Mouse (Mus musculus) limb, embryonic 15.5 days (tissue): ENCODE measurements at regions not wholly inside any gene's neighbourhood (a gene's known extent, or its start where the extent isn't known, plus 50 kb on each side); places are given as distances from the start of the nearest gene placed in this dataset.

Experiments used
- ATAC-seq: fragments of 200-750 bp; cut with Nextera tagmentation; 2 replicates; pipeline ENCODE4 v1.8.0; 2017; ENCODE audit warnings: low read depth, moderate TSS enrichment; ENCODE audit not compliant: insufficient number of reproducible peaks, low FRiP score, low TSS enrichment
- H3K27ac ChIP-seq: fragments of 300-500 bp; sonication (generic); 2 replicates; pipeline ENCODE4 v1.5.1; 2015; ENCODE audit warnings: moderate library complexity, mild to moderate bottlenecking, inconsistent platforms
- H3K27me3 ChIP-seq: fragments of 300-500 bp; sonication (generic); 2 replicates; pipeline ENCODE4 v1.6.1; 2015; ENCODE audit warnings: inconsistent platforms
- H3K36me3 ChIP-seq: fragments of 300-500 bp; sonication (generic); 2 replicates; pipeline ENCODE4 v1.6.1; 2015; ENCODE audit warnings: inconsistent platforms
- H3K4me1 ChIP-seq: fragments of 300-500 bp; sonication (generic); 2 replicates; pipeline ENCODE4 v1.6.1; 2015; ENCODE audit warnings: inconsistent platforms
- H3K4me2 ChIP-seq: fragments of 300-500 bp; sonication (generic); 2 replicates; pipeline ENCODE4 v1.6.1; 2015; ENCODE audit warnings: mild to moderate bottlenecking, inconsistent platforms
- H3K4me3 ChIP-seq: fragments of 300-500 bp; sonication (generic); 2 replicates; pipeline ENCODE4 v1.5.1; 2015; ENCODE audit warnings: mild to moderate bottlenecking, inconsistent platforms
- H3K9ac ChIP-seq: fragments of 300-500 bp; sonication (generic); 2 replicates; pipeline ENCODE4 v1.6.1; 2015; ENCODE audit warnings: inconsistent platforms
- H3K9me3 ChIP-seq: fragments of 300-500 bp; sonication (generic); 2 replicates; pipeline ENCODE4 v1.6.1; 2016; ENCODE audit warnings: inconsistent platforms
- WGBS: fragments of 180-500 bp; shearing (Covaris S2); methylation state at CpG from one replicate; pipeline ENCODE4 v1.1.7; 2015; 5-methylcytosine and 5-hydroxymethylcytosine counted together

GRCm38 (mm10) chr1:119251741-119252140 is 170.3 kb downstream of the Inhbb start:
- Histone ChIP-seq H3K36me3 (no peaks in the 10 kb centered on the region), H3K27ac (no peak overlapping the region), H3K27me3 (no peaks in the 10 kb centered on the region), H3K4me3 (no peak overlapping the region), H3K4me2 (no peak overlapping the region), H3K9me3 (no peaks in the 10 kb centered on the region), H3K9ac (no peak overlapping the region), H3K4me1 (0 out of 2 replicates have a peak, but pooled peaks cover 2% of the 10 kb centered on the region)
- 88% methylated on average over 5 of the region's 5 CpGs for WGBS
- ATAC-seq, result no peak

- Histone ChIP-seq H3K36me3 (no peaks in the 10 kb centered on the region), H3K27me3 (no peaks in the 10 kb centered on the region), H3K4me3 (no peak overlapping the region), H3K9me3 (no peaks in the 10 kb centered on the region), H3K4me2 (no peak overlapping the region), H3K27ac (no peak overlapping the region), H3K4me1 (0 out of 2 replicates have a peak, but pooled peaks cover 2% of the 10 kb centered on the region), H3K9ac (no peak overlapping the region)
- no peak for ATAC-seq
- 89% methylated on average over 5 of the region's 5 CpGs for WGBS
Observed at GRCm38 (mm10) chr1:119248776-119249495, 173.1 kb downstream of the Inhbb start.

GRCm38 (mm10) chr1:119247117-119247516 is 174.9 kb downstream of the Inhbb start:
- Histone ChIP-seq H3K4me1 (no peaks in the 10 kb centered on the region), H3K36me3 (no peaks in the 10 kb centered on the region), H3K9ac (no peak overlapping the region), H3K4me2 (no peak overlapping the region), H3K27me3 (no peaks in the 10 kb centered on the region), H3K9me3 (no peaks in the 10 kb centered on the region), H3K4me3 (no peak overlapping the region), H3K27ac (no peak overlapping the region)
- ATAC-seq, result no peak
- WGBS, result 63% methylated on average over 3 of the region's 3 CpGs

- Histone ChIP-seq H3K4me2 (no peak overlapping the region), H3K27me3 (no peaks in the 10 kb centered on the region), H3K4me1 (no peaks in the 10 kb centered on the region), H3K4me3 (no peak overlapping the region), H3K27ac (no peak overlapping the region), H3K9ac (no peak overlapping the region), H3K9me3 (no peaks in the 10 kb centered on the region), H3K36me3 (no peaks in the 10 kb centered on the region)
- no peak for ATAC-seq
- WGBS, result 48% methylated on average over 10 of the region's 10 CpGs
Observed at GRCm38 (mm10) chr1:119238463-119238862, 183.6 kb downstream of the Inhbb start.

- H3K27ac ChIP-seq, result no peak overlapping the region
- H3K4me2 ChIP-seq, result no peak overlapping the region
- no peak for ATAC-seq
- H3K9me3 ChIP-seq, result no peaks in the 10 kb centered on the region
- no peaks in the 10 kb centered on the region for H3K36me3 ChIP-seq
- no peaks in the 10 kb centered on the region for H3K4me1 ChIP-seq
- no peak overlapping the region for H3K4me3 ChIP-seq
- H3K9ac ChIP-seq, result no peak overlapping the region
- H3K27me3 ChIP-seq, result no peaks in the 10 kb centered on the region
- 21% methylated on average over 3 of the region's 3 CpGs for WGBS
Observed at GRCm38 (mm10) chr1:119236787-119237186, 183.4 kb upstream of the Gli2 start.

- Histone ChIP-seq H3K4me3 (no peak overlapping the region), H3K36me3 (no peaks in the 10 kb centered on the region), H3K9me3 (no peaks in the 10 kb centered on the region), H3K4me1 (no peaks in the 10 kb centered on the region), H3K4me2 (no peak overlapping the region), H3K27ac (no peak overlapping the region), H3K27me3 (no peaks in the 10 kb centered on the region), H3K9ac (no peak overlapping the region)
- WGBS, result 70% methylated on average over 9 of the region's 9 CpGs
- ATAC-seq, result 0 out of 2 replicates have a peak, but pooled peaks have one; percentile 31
Observed at GRCm38 (mm10) chr1:119234449-119234848, 181.0 kb upstream of the Gli2 start.

GRCm38 (mm10) chr1:119226996-119227395 is 173.6 kb upstream of the Gli2 start:
- Histone ChIP-seq H3K9me3 (no peaks in the 10 kb centered on the region), H3K4me3 (no peak overlapping the region), H3K4me1 (no peaks in the 10 kb centered on the region), H3K9ac (no peak overlapping the region), H3K27me3 (no peaks in the 10 kb centered on the region), H3K4me2 (no peak overlapping the region), H3K36me3 (no peaks in the 10 kb centered on the region), H3K27ac (no peak overlapping the region)
- 65% methylated on average over 2 of the region's 2 CpGs for WGBS
- ATAC-seq, result no peak

GRCm38 (mm10) chr1:119223876-119224275 is 170.5 kb upstream of the Gli2 start:
- Histone ChIP-seq H3K4me1 (no peaks in the 10 kb centered on the region), H3K4me2 (no peak overlapping the region), H3K27ac (no peak overlapping the region), H3K9me3 (no peaks in the 10 kb centered on the region), H3K9ac (no peak overlapping the region), H3K27me3 (no peaks in the 10 kb centered on the region), H3K4me3 (no peak overlapping the region), H3K36me3 (no peaks in the 10 kb centered on the region)
- WGBS, result 88% methylated on average over 8 of the region's 8 CpGs
- ATAC-seq, result no peak

- no peak overlapping the region for H3K4me2 ChIP-seq
- no peak overlapping the region for H3K4me3 ChIP-seq
- H3K27ac ChIP-seq, result no peak overlapping the region
- H3K9ac ChIP-seq, result no peak overlapping the region
- H3K36me3 ChIP-seq, result no peaks in the 10 kb centered on the region
- ATAC-seq, result no peak
- WGBS, result 75% methylated on average over 6 of the region's 6 CpGs
- no peaks in the 10 kb centered on the region for H3K4me1 ChIP-seq
- no peaks in the 10 kb centered on the region for H3K27me3 ChIP-seq
- H3K9me3 ChIP-seq, result no peaks in the 10 kb centered on the region
Observed at GRCm38 (mm10) chr1:119221901-119222300, 168.5 kb upstream of the Gli2 start.

- H3K9ac ChIP-seq, result no peak overlapping the region
- no peak for ATAC-seq
- no peaks in the 10 kb centered on the region for H3K36me3 ChIP-seq
- no peaks in the 10 kb centered on the region for H3K4me1 ChIP-seq
- H3K4me3 ChIP-seq, result no peak overlapping the region
- no peak overlapping the region for H3K4me2 ChIP-seq
- no peaks in the 10 kb centered on the region for H3K9me3 ChIP-seq
- WGBS, result 80% methylated on average over 7 of the region's 7 CpGs
- no peaks in the 10 kb centered on the region for H3K27me3 ChIP-seq
- H3K27ac ChIP-seq, result no peak overlapping the region
Observed at GRCm38 (mm10) chr1:119221012-119221411, 167.6 kb upstream of the Gli2 start.

GRCm38 (mm10) chr1:119219817-119220216 is 166.4 kb upstream of the Gli2 start:
- Histone ChIP-seq H3K9me3 (no peaks in the 10 kb centered on the region), H3K4me1 (no peaks in the 10 kb centered on the region), H3K9ac (no peak overlapping the region), H3K27me3 (no peaks in the 10 kb centered on the region), H3K4me2 (no peak overlapping the region), H3K27ac (no peak overlapping the region), H3K36me3 (no peaks in the 10 kb centered on the region), H3K4me3 (no peak overlapping the region)
- WGBS, result 82% methylated on average over 10 of the region's 10 CpGs
- ATAC-seq, result no peak

- no peaks in the 10 kb centered on the region for H3K4me1 ChIP-seq
- no peak overlapping the region for H3K4me3 ChIP-seq
- no peaks in the 10 kb centered on the region for H3K36me3 ChIP-seq
- no peak overlapping the region for H3K27ac ChIP-seq
- H3K9me3 ChIP-seq, result no peaks in the 10 kb centered on the region
- no peak overlapping the region for H3K9ac ChIP-seq
- H3K4me2 ChIP-seq, result no peak overlapping the region
- no peaks in the 10 kb centered on the region for H3K27me3 ChIP-seq
- ATAC-seq, result peak; percentile 31; the same call in 1 of the 2 replicates
- 40% methylated on average over 4 of the region's 4 CpGs for WGBS
Observed at GRCm38 (mm10) chr1:119217387-119217786, 164.0 kb upstream of the Gli2 start.

- WGBS, result 61% methylated on average over 7 of the region's 7 CpGs
- ATAC-seq, result no peak
Observed at GRCm38 (mm10) chr1:119209607-119210007, 156.2 kb upstream of the Gli2 start.

More at GRCm38 (mm10) chr1:119209607-119210007, 156.2 kb upstream of the Gli2 start:
- Histone ChIP-seq H3K27me3 (no peaks in the 10 kb centered on the region), H3K9ac (no peak overlapping the region), H3K36me3 (no peaks in the 10 kb centered on the region), H3K4me1 (peaks cover 3% of the 10 kb centered on the region; the same call in 1 of the 2 replicates), H3K4me2 (no peak overlapping the region), H3K27ac (no peak overlapping the region), H3K9me3 (no peaks in the 10 kb centered on the region), H3K4me3 (no peak overlapping the region)
